Mouse (Mus musculus): ENCODE results near the gene Gm49342.
"Not testable (repeated sequence)": the region's sequence is repeated elsewhere in the genome, so short reads cannot be mapped to it uniquely, and the experiment has no call there.

DNA sequence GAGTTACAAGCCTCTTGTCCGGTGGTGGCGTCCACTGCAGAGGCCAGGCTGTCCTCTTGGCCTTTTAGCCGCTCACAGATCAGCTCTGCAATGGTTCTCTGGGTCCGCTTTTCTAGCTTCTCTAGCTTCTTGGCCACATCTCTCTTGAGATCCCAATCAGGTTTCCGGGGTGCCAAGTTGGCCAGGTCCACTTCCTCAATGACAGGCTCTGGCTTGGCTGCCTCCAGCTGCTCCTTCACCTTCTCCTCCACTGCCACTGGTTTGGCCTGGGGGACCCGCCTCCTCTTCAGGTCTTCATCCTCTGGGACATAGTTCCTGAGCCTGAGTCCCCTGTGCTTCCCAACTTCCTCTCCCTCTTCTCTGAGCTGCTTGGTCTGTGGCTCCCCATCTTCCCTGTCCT lies 34.1 kb downstream of the Gm49342 start:
- TF ChIP-seq CTCF, EP300 (IDR thresholded peaks at IDR 0.05; ENCODE audit: low read depth): not testable (repeated sequence)
